Mouse (Mus musculus) ES-E14 (cell line): ENCODE data around the gene Nrxn3.

ENCODE experiments used
- CHD2 ChIP-seq: IDR thresholded peaks from 2 replicates; pipeline ENCODE4 v1.6.1; 2014; ENCODE audit warnings: mild to moderate bottlenecking, low read depth, low read length, inconsistent platforms
- HCFC1 ChIP-seq: IDR thresholded peaks from 2 replicates; pipeline ENCODE4 v1.6.1; 2012; ENCODE audit warnings: low read length, inconsistent platforms, borderline replicate concordance; ENCODE audit not compliant: insufficient read depth
- MAFK ChIP-seq: IDR thresholded peaks from 2 replicates; pipeline ENCODE4 v1.6.1; 2014; ENCODE audit warnings: mild to moderate bottlenecking, low read depth, low read length, inconsistent platforms; ENCODE audit not compliant: insufficient read depth
- ZC3H11A ChIP-seq: IDR thresholded peaks from 2 replicates; pipeline ENCODE4 v1.6.1; 2012; ENCODE audit warnings: low read depth, mild to moderate bottlenecking, inconsistent platforms, low read length, borderline replicate concordance
- ZNF384 ChIP-seq: IDR thresholded peaks from 2 replicates; pipeline ENCODE4 v1.6.1; 2012; ENCODE audit warnings: low read depth, low read length, inconsistent platforms

DNA sequence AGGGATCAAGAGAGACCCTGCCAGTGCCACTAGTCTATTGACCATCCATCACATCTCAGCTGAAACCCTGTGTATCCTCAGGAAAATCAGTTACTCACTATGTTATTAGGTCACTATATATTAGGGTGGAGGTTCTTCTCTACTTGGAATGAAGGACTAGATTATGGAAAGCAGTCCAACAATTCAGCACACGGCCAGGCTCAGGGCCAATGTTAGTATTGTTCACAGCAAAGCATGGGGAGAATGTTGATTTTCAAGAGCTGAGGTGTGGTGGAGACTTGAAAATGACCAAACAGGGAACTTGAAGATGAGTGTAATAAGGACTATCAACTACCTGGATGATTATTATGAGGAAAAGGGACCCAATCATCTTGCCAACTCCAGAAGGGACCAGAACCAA, 1209.7 kb downstream of the Nrxn3 start:
- TF ChIP-seq ZC3H11A (no peak), HCFC1 (no peak), CHD2 (no peak), ZNF384 (no peak), MAFK (no peak)
